Mouse (Mus musculus): ENCODE measurements around the gene Ipo13. TPM values are rescaled to one million over a fixed set of nuclear protein-coding genes. Genes with fewer than 3 reads are reported as not detected.

Gene Ipo13
- total RNA-seq, 4 experiments from 2014 or later: 41.5 to 67.2 (median 54.8) TPM

- no peak for DNase-seq
Measured at GRCm38 (mm10) chr4:117913421-117913820, 1.4 kb downstream of the Ipo13 start.

GRCm38 (mm10) chr4:117912685-117913273 is 2.0 kb downstream of the Ipo13 start:
- DNase-seq: no peak

- DNase-seq: no peak
Measured at GRCm38 (mm10) chr4:117912131-117912561, 2.7 kb downstream of the Ipo13 start.

- no peak for DNase-seq
Measured at GRCm38 (mm10) chr4:117908834-117909453, 5.9 kb downstream of the Ipo13 start.

GRCm38 (mm10) chr4:117906196-117906595 is 8.6 kb downstream of the Ipo13 start:
- no peak for DNase-seq

GRCm38 (mm10) chr4:117904761-117905160 is 10.0 kb downstream of the Ipo13 start:
- no peak for DNase-seq

- no peak for DNase-seq
Measured at GRCm38 (mm10) chr4:117904094-117904493, 10.7 kb downstream of the Ipo13 start.

- no peak for DNase-seq
Measured at GRCm38 (mm10) chr4:117898111-117898510, 16.7 kb downstream of the Ipo13 start.

- DNase-seq: no peak
Measured at GRCm38 (mm10) chr4:117896031-117896430, 18.8 kb downstream of the Ipo13 start.

- no peak for DNase-seq
Measured at GRCm38 (mm10) chr4:117895339-117895738, 19.5 kb downstream of the Ipo13 start.

GRCm38 (mm10) chr4:117894601-117895000 is 20.2 kb downstream of the Ipo13 start:
- no peak for DNase-seq

- DNase-seq: no peak
Measured at GRCm38 (mm10) chr4:117893376-117893775, 21.4 kb downstream of the Ipo13 start.

GRCm38 (mm10) chr4:117891738-117892161 is 23.0 kb downstream of the Ipo13 start, which contains the start of gene Dph2:
Gene Dph2 (minus strand): TSS chr4:117892032.
- peak; percentile 81 for DNase-seq

- DNase-seq: no peak
Measured at GRCm38 (mm10) chr4:117890750-117891149, 24.0 kb downstream of the Ipo13 start.

GRCm38 (mm10) chr4:117890031-117890430 is 24.8 kb downstream of the Ipo13 start:
- no peak for DNase-seq

- no peak for DNase-seq
Measured at GRCm38 (mm10) chr4:117889471-117889870, 25.3 kb downstream of the Ipo13 start.

GRCm38 (mm10) chr4:117887920-117888319 is 26.9 kb downstream of the Ipo13 start:
- DNase-seq: no peak

- peak; percentile 90 for DNase-seq
Measured at GRCm38 (mm10) chr4:117887133-117887532, 27.7 kb downstream of the Ipo13 start, which contains the start of gene Atp6v0b. Gene Atp6v0b (minus strand): TSS chr4:117887333.

- no peak for DNase-seq
Measured at GRCm38 (mm10) chr4:117886644-117887043, 28.2 kb downstream of the Ipo13 start.

- no peak for DNase-seq
Measured at GRCm38 (mm10) chr4:117885994-117886393, 28.8 kb downstream of the Ipo13 start.

- DNase-seq: no peak
Measured at GRCm38 (mm10) chr4:117885093-117885492, 29.7 kb downstream of the Ipo13 start.

- no peak for DNase-seq
Measured at GRCm38 (mm10) chr4:117884146-117884545, 30.7 kb downstream of the Ipo13 start.

- DNase-seq: no peak
Measured at GRCm38 (mm10) chr4:117882701-117883691, 31.8 kb downstream of the Ipo13 start, which contains the start of gene B4galt2. Gene B4galt2 (minus strand): TSS chr4:117883487.
